Mouse (Mus musculus) central nervous system, embryonic 11.5 days (tissue): Measurements from ENCODE around the gene Gpr137. TPM values are rescaled to one million over a fixed set of nuclear protein-coding genes. Genes with fewer than 3 reads are reported as not detected.

ENCODE experiments used
- polyA plus RNA-seq: library from polyadenylated mRNA; depleted of rRNA; stranded (reverse); fragments of >200 nt; gene quantifications from 2 replicates; pipeline ENCODE4 v1.2.3, GENCODE M21; 2012; rRNA removed

Gpr137 gene
- 37.7 and 38.9 TPM in 2 replicates for polyA plus RNA-seq

GRCm38 (mm10) chr19:6942249-6942691 lies at the start of gene Gpr137:
Gpr137 (minus strand) TSS chr19:6942480.

GRCm38 (mm10) chr19:6987061-6987903 lies 45.0 kb upstream of the Gpr137 start, which contains the start of gene Vegfb:
Vegfb (minus strand) TSS chr19:6987651.

GRCm38 (mm10) chr19:6980381-6981093 lies 38.3 kb upstream of the Gpr137 start, which contains the start of gene Fkbp2:
Fkbp2 (minus strand) TSS chr19:6980501.

GRCm38 (mm10) chr19:6975537-6976521 lies 33.5 kb upstream of the Gpr137 start, which contains the start of gene Plcb3:
Plcb3 (minus strand) TSS chr19:6976470.

GRCm38 (mm10) chr19:6974211-6975205 lies 32.2 kb upstream of the Gpr137 start, which contains the start of gene Ppp1r14b:
Ppp1r14b (plus strand) TSS chr19:6974968.

DNA sequence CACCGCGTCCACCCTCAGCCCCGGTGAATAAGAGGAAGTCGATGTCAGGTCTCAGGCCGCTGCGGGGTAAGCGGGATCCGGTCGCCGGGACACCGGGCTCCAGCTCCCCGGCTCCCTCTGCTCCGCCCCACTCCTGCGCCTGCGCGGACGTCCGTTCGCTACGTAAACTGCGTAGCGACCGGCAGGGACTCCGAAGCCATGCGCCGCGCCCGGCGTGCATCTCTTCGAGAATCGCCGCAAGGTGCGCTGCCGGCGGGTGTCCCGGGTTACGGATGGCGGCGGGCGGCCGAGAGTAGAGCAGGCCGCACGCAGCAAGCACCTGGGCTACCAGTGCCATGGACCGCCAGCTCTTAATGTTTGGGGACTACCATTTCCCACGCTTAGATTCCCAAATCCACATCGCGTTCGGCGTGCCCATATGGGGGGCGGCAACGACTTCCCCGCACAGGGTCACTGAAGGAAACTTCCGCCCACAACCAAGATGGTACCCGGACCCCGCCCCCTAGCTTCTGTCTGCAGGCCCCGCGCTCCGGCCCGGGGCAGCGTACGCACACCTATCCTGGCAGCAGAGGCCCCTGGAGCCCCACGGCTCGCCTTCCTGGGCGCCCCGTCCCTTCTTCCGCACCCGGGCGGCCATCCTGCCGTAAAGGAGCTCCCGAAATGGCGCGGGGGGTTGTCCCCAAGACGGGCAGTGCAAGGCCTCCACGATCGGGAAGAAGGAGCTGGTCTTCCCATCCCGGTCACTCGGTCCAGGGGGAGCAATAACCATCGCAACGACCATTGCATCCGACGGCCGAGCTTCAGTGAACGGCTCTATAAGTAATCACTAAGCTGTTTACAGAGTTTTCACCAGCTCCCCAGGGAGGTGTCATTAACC lies 670 bp downstream of the Gpr137 start, which contains the start of gene Bad:
Gene Bad (plus strand): TSS at position 490 of the 877 bp plus-strand sequence.

GRCm38 (mm10) chr19:6934195-6934977 lies 7.9 kb downstream of the Gpr137 start, which contains the start of gene Kcnk4:
Kcnk4 (minus strand) TSS chr19:6934515.

GRCm38 (mm10) chr19:6925307-6925573 lies 17.0 kb downstream of the Gpr137 start, which contains the start of gene Catsperz:
Catsperz (minus strand) TSS chr19:6925380.

DNA sequence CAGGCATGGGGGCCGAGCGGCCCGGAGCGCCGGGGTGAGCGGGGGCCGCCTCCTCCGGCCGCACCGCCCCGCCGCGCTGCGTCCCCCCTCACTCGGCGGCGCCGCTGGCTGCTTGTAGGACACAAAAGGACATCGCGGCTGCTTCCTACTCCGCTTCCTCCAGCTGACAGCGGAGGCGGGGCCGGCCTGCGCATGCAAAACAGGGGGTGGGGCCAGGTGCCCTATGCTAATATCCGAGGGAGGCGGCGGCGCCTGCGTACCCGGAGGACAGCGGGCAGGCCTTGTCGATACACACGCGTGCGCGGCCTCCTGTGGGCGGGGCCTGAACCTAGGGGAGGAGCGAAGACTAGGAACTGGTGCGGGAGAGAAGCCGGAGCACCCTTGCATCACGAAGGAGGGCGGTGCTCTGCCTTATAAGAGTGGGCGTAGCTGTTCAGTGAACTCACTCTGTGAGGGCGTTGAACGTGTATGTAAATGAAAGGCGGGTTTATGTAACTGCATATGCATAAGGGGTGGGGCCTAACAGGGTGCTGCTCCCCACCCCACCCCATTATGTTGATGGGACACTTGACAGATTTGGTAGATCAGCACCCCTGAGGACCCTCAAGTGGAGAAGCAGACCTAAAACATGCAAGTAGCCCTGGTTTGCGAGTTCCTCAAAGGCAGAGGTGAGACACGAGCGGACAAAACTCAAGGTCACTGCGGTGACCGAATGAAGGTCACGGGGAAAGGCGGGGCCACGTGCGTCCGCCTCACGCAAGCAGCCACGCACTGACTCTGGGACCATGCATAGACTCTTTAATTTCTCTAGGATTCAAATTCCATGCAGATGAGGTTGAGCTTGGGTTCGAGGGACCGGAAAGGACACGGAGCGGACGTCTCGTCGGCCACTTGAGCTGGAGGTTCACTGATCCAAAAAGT lies 20.4 kb downstream of the Gpr137 start, which contains the start of gene Esrra:
Gene Esrra (minus strand): TSS at position 167 of the 921 bp plus-strand sequence.

GRCm38 (mm10) chr19:6909507-6910289 lies 32.6 kb downstream of the Gpr137 start, which contains the start of the genes Trmt112 and Prdx5:
Trmt112 (plus strand) TSS chr19:6909698.
Prdx5 (minus strand) TSS chr19:6910106.

Other genes starting within 250 kb of the Gpr137 start
- gene Rps6ka4, start 101.8 kb downstream of the Gpr137 start, polyA plus RNA-seq = 5.1 and 6.1 TPM in 2 replicates
- gene Ccdc88b, start 84.3 kb downstream of the Gpr137 start, polyA plus RNA-seq = 1.4 and 2.5 TPM in 2 replicates
- gene Trmt112, start 32.8 kb downstream of the Gpr137 start, polyA plus RNA-seq = 157 and 273 TPM in 2 replicates
- 116 and 171 TPM in 2 replicates for gene Prdx5, start 32.4 kb downstream of the Gpr137 start, polyA plus RNA-seq
- gene Esrra, start 20.7 kb downstream of the Gpr137 start, polyA plus RNA-seq = 21.7 and 33.6 TPM in 2 replicates
- 0.60 and 0.99 TPM in 2 replicates for gene Catsperz, start 17.1 kb downstream of the Gpr137 start, polyA plus RNA-seq
- gene Kcnk4, start 8.0 kb downstream of the Gpr137 start, polyA plus RNA-seq = 0.16 and 0.19 TPM in 2 replicates
- gene Bad, start 619 bp downstream of the Gpr137 start, polyA plus RNA-seq = 49.7 and 58.7 TPM in 2 replicates
- gene Ppp1r14b, start 32.5 kb upstream of the Gpr137 start, polyA plus RNA-seq = 284 and 292 TPM in 2 replicates
- 39.2 and 39.3 TPM in 2 replicates for gene Plcb3, start 34.0 kb upstream of the Gpr137 start, polyA plus RNA-seq
- gene Fkbp2, start 38.0 kb upstream of the Gpr137 start, polyA plus RNA-seq = 61.7 and 112 TPM in 2 replicates
- 25.6 and 33.8 TPM in 2 replicates for gene Vegfb, start 45.2 kb upstream of the Gpr137 start, polyA plus RNA-seq
- gene Dnajc4, start 50.1 kb upstream of the Gpr137 start, polyA plus RNA-seq = 19.6 and 23.0 TPM in 2 replicates
- gene Nudt22, start 53.6 kb upstream of the Gpr137 start, polyA plus RNA-seq = 11.8 and 15.2 TPM in 2 replicates
- 10.6 and 12.2 TPM in 2 replicates for gene Trpt1, start 53.7 kb upstream of the Gpr137 start, polyA plus RNA-seq
- gene Fermt3, start 77.0 kb upstream of the Gpr137 start, polyA plus RNA-seq = 10.6 and 12.3 TPM in 2 replicates
- 233 and 251 TPM in 2 replicates for gene Stip1, start 97.5 kb upstream of the Gpr137 start, polyA plus RNA-seq
- gene Macrod1, start 114.3 kb upstream of the Gpr137 start, polyA plus RNA-seq = 3.5 and 5.3 TPM in 2 replicates
- gene Flrt1, start 163.2 kb upstream of the Gpr137 start, polyA plus RNA-seq = 1.8 and 2.1 TPM in 2 replicates